ENCODE assay signal across 10 mouse cellular contexts in genomic region chrX:38589827-38590226, GRCm38 (mm10). TPM values are rescaled to one million over a fixed set of nuclear protein-coding genes. Genes with fewer than 3 reads are reported as not detected.
DNase-seq lines count a peak whose midpoint lies in the region; ATAC-seq and TF ChIP-seq lines count a peak whose summit lies in the region.
"Had no signal": no experiment of that assay in that cellular context is flagged by ENCODE, and none has a peak within 500 bp of the region (broad histone marks: within the 10 kb centered on the region; RNA-seq: fewer than 3 reads in every experiment).

No protein-coding gene starts in this region.

- no peaks in the 10 kb centered on the region for H3K36me3 ChIP-seq in hindbrain, postnatal 0 days (ENCODE audit: insufficient read depth, low read length)
- no peaks in the 10 kb centered on the region for H3K36me3 ChIP-seq in midbrain, embryonic 14.5 days (ENCODE audit: control insufficient read depth, insufficient read depth, low read length)
- H3K36me3 ChIP-seq in hindbrain, embryonic 12.5 days, result no peaks in the 10 kb centered on the region
- H3K36me3 ChIP-seq: hindbrain, embryonic 15.5 days; limb, embryonic 13.5 days had no signal

- no peak overlapping the region for H3K4me3 ChIP-seq in hindbrain, postnatal 0 days (ENCODE audit: low read length)
- no peak overlapping the region for H3K4me3 ChIP-seq in midbrain, embryonic 14.5 days (replicated peaks; ENCODE audit: low read depth, low read length)
- H3K4me3 ChIP-seq in hindbrain, embryonic 12.5 days, result no peak overlapping the region
- H3K4me3 ChIP-seq: hindbrain, embryonic 15.5 days; limb, embryonic 13.5 days had no signal

- no peak overlapping the region for H3K27ac ChIP-seq in hindbrain, postnatal 0 days
- no peak overlapping the region for H3K27ac ChIP-seq in midbrain, embryonic 14.5 days (replicated peaks; ENCODE audit: low read depth, low read length)
- no peak overlapping the region for H3K27ac ChIP-seq in hindbrain, embryonic 12.5 days
- H3K27ac ChIP-seq: hindbrain, embryonic 15.5 days; limb, embryonic 13.5 days had no signal

- peak; percentile 57; the same call in 1 of the 2 replicates for ATAC-seq in megakaryocyte-erythroid progenitor cell, adult 5-6 weeks (replicated peaks; ENCODE audit: low FRiP score, low TSS enrichment, poor library complexity, severe bottlenecking)
- no peak for ATAC-seq in hindbrain, postnatal 0 days
- ATAC-seq in midbrain, embryonic 14.5 days (ENCODE audit: low FRiP score, low TSS enrichment), result no peak
- no peak for ATAC-seq in hindbrain, embryonic 12.5 days (ENCODE audit: low FRiP score)

- no peaks in the 10 kb centered on the region for H3K27me3 ChIP-seq in hindbrain, postnatal 0 days (ENCODE audit: insufficient read depth, low read length)
- no peaks in the 10 kb centered on the region for H3K27me3 ChIP-seq in midbrain, embryonic 14.5 days (ENCODE audit: control insufficient read depth, insufficient read depth, low read length)
- H3K27me3 ChIP-seq in hindbrain, embryonic 12.5 days, result no peaks in the 10 kb centered on the region
- H3K27me3 ChIP-seq: hindbrain, embryonic 15.5 days; limb, embryonic 13.5 days had no signal

- H3K4me2 ChIP-seq in hindbrain, postnatal 0 days (ENCODE audit: low read depth, low read length), result no peak overlapping the region
- no peak overlapping the region for H3K4me2 ChIP-seq in midbrain, embryonic 14.5 days (ENCODE audit: low read length)
- no peak overlapping the region for H3K4me2 ChIP-seq in hindbrain, embryonic 12.5 days (replicated peaks)
- H3K4me2 ChIP-seq: hindbrain, embryonic 15.5 days; limb, embryonic 13.5 days had no signal

- H3K4me1 ChIP-seq in hindbrain, postnatal 0 days (ENCODE audit: insufficient read depth, low read length), result no peaks in the 10 kb centered on the region
- H3K4me1 ChIP-seq in midbrain, embryonic 14.5 days (ENCODE audit: control insufficient read depth, insufficient read depth, low read length), result no peaks in the 10 kb centered on the region
- H3K4me1 ChIP-seq in hindbrain, embryonic 12.5 days, result no peaks in the 10 kb centered on the region
- H3K4me1 ChIP-seq: hindbrain, embryonic 15.5 days; limb, embryonic 13.5 days had no signal

- no peak overlapping the region for H3K9ac ChIP-seq in hindbrain, postnatal 0 days (replicated peaks; ENCODE audit: low read length)
- no peak overlapping the region for H3K9ac ChIP-seq in midbrain, embryonic 14.5 days (replicated peaks; ENCODE audit: low read length)
- no peak overlapping the region for H3K9ac ChIP-seq in hindbrain, embryonic 12.5 days
- H3K9ac ChIP-seq: hindbrain, embryonic 15.5 days; limb, embryonic 13.5 days had no signal

- H3K9me3 ChIP-seq in hindbrain, postnatal 0 days (ENCODE audit: low read length), result no peaks in the 10 kb centered on the region
- H3K9me3 ChIP-seq in midbrain, embryonic 14.5 days (ENCODE audit: control insufficient read depth, low read length), result no peaks in the 10 kb centered on the region
- no peaks in the 10 kb centered on the region for H3K9me3 ChIP-seq in hindbrain, embryonic 12.5 days (replicated peaks)
- H3K9me3 ChIP-seq: hindbrain, embryonic 15.5 days; limb, embryonic 13.5 days had no signal

- DNase-seq in lung, adult 18-20 months, result peak; percentile 21 to 33
- no peak for DNase-seq in lung, postnatal 14 days
- DNase-seq in embryo, embryonic 9.5 days (ENCODE audit: extremely low spot score), result peak; percentile 28
- DNase-seq in kidney, postnatal 36 days, result peak; percentile 45 to 50
- DNase-seq in hindbrain, postnatal 0 days (ENCODE audit: low spot score), result no peak
- no peak for DNase-seq in midbrain, embryonic 14.5 days

- no peak for TF ChIP-seq CTCF in hindbrain, postnatal 0 days (IDR thresholded peaks at IDR 0.05; ENCODE audit: low read depth)

- WGBS in hindbrain, postnatal 0 days, result 59% methylated on average over 4 of the region's 4 CpGs
- WGBS in midbrain, embryonic 14.5 days, result 60% methylated on average over 4 of the region's 4 CpGs
- 49% methylated on average over 4 of the region's 4 CpGs for WGBS in hindbrain, embryonic 12.5 days

RNA-seq across cellular contexts. Expression of gene Mcts1, which starts 10.6 kb away (rescaled TPM):
- total RNA-seq in megakaryocyte-erythroid progenitor cell, adult 5-6 weeks (2014; fragmentation: Nextera tagmentation), result 78.4 and 79.6 TPM in 2 replicates
- 32.9 and 44.9 TPM in 2 replicates for total RNA-seq in megakaryocyte-erythroid progenitor cell, adult 5-6 weeks (2017)
- total RNA-seq in hindbrain, postnatal 0 days (2014; rRNA removed), result 26.9 and 36.9 TPM in 2 replicates
- polyA plus RNA-seq in hindbrain, postnatal 0 days (2015; fragmentation: Nextera tagmentation; extraction: Ambion mirVana), result 173 and 177 TPM in 2 replicates
- polyA plus RNA-seq in midbrain, embryonic 14.5 days (2014; fragmentation: Nextera tagmentation; extraction: Ambion mirVana), result 167 and 181 TPM in 2 replicates
- polyA plus RNA-seq in hindbrain, embryonic 12.5 days (2016; fragmentation: Nextera tagmentation; extraction: Ambion mirVana), result 125 TPM in 2 replicates

RNA-seq across cellular contexts. Expression of gene Cul4b, which starts 13.8 kb away (rescaled TPM):
- total RNA-seq in megakaryocyte-erythroid progenitor cell, adult 5-6 weeks (2014; fragmentation: Nextera tagmentation), result 33.4 and 37.3 TPM in 2 replicates
- total RNA-seq in megakaryocyte-erythroid progenitor cell, adult 5-6 weeks (2017), result 72.7 and 79.1 TPM in 2 replicates
- 15.2 and 18.2 TPM in 2 replicates for total RNA-seq in hindbrain, postnatal 0 days (2014; rRNA removed)
- 16.8 and 17.1 TPM in 2 replicates for polyA plus RNA-seq in hindbrain, postnatal 0 days (2015; fragmentation: Nextera tagmentation; extraction: Ambion mirVana)
- 20.4 and 26.0 TPM in 2 replicates for polyA plus RNA-seq in midbrain, embryonic 14.5 days (2014; fragmentation: Nextera tagmentation; extraction: Ambion mirVana)
- polyA plus RNA-seq in hindbrain, embryonic 12.5 days (2016; fragmentation: Nextera tagmentation; extraction: Ambion mirVana), result 31.5 and 33.8 TPM in 2 replicates

RNA-seq across cellular contexts. Expression of gene C1galt1c1, which starts 45.1 kb away (rescaled TPM):
- 6.7 and 15.0 TPM in 2 replicates for total RNA-seq in megakaryocyte-erythroid progenitor cell, adult 5-6 weeks (2014; fragmentation: Nextera tagmentation)
- 26.8 and 32.2 TPM in 2 replicates for total RNA-seq in megakaryocyte-erythroid progenitor cell, adult 5-6 weeks (2017)
- total RNA-seq in hindbrain, postnatal 0 days (2014; rRNA removed), result 10.4 and 15.4 TPM in 2 replicates
- polyA plus RNA-seq in hindbrain, postnatal 0 days (2015; fragmentation: Nextera tagmentation; extraction: Ambion mirVana), result 24.9 and 26.3 TPM in 2 replicates
- polyA plus RNA-seq in midbrain, embryonic 14.5 days (2014; fragmentation: Nextera tagmentation; extraction: Ambion mirVana), result 26.1 and 27.3 TPM in 2 replicates
- polyA plus RNA-seq in hindbrain, embryonic 12.5 days (2016; fragmentation: Nextera tagmentation; extraction: Ambion mirVana), result 25.9 and 29.0 TPM in 2 replicates

Comparison
In these comparisons a context has a peak if more than half of its experiments do, and no peak if none do; other contexts are left out.
1. DNase-seq: peak in lung, adult 18-20 months (2 of 2), embryo, embryonic 9.5 days (single experiment) and kidney, postnatal 36 days (2 of 2); none in lung, postnatal 14 days (single experiment), hindbrain, postnatal 0 days (single experiment) and midbrain, embryonic 14.5 days (single experiment).